Mouse (Mus musculus) forebrain, embryonic 10.5 days (tissue): ENCODE measurements around the gene Tfrc. TPM values are rescaled to one million over a fixed set of nuclear protein-coding genes. Genes with fewer than 3 reads are reported as not detected.
A peak's percentile ranks its signal among the peaks of the same experiment; 100 is the strongest.

Experiments
- DNase-seq: peaks from one replicate; pipeline ENCODE4 v3.0.0-alpha.2; 2017; ENCODE audit warnings: low spot score; ENCODE audit errors: extremely low spot score
- H3K27ac ChIP-seq: fragments of 300-500 bp; sonication (generic); 2 replicates; pipeline ENCODE4 v1.5.1; 2016; ENCODE audit warnings: mild to moderate bottlenecking
- H3K27me3 ChIP-seq: fragments of 300-500 bp; sonication (generic); 2 replicates; pipeline ENCODE4 v1.6.1; 2016; ENCODE audit warnings: mild to moderate bottlenecking; ENCODE audit not compliant: poor library complexity, severe bottlenecking
- H3K36me3 ChIP-seq: fragments of 300-500 bp; sonication (generic); replicated peaks from 2 replicates; pipeline ENCODE4 v1.6.1; 2016; ENCODE audit warnings: mild to moderate bottlenecking, moderate library complexity
- H3K4me1 ChIP-seq: fragments of 300-500 bp; sonication (generic); 2 replicates; pipeline ENCODE4 v1.6.1; 2016
- H3K4me3 ChIP-seq: fragments of 300-500 bp; sonication (generic); 2 replicates; pipeline ENCODE4 v1.5.1; 2016; ENCODE audit warnings: mild to moderate bottlenecking, moderate library complexity
- H3K9me3 ChIP-seq: fragments of 300-500 bp; sonication (generic); 2 replicates; pipeline ENCODE4 v1.6.1; 2016; ENCODE audit warnings: mild to moderate bottlenecking, moderate library complexity
- WGBS: fragments of 180-500 bp; shearing (Covaris S2); methylation state at CpG from one replicate; pipeline ENCODE4 v1.1.7; 2016; 5-methylcytosine and 5-hydroxymethylcytosine counted together
- polyA plus RNA-seq: library from polyadenylated mRNA; unstranded; fragments of >200 nt; fragmentation: Nextera tagmentation; extraction: Ambion mirVana; gene quantifications from 2 replicates; pipeline ENCODE4 v1.2.1, GENCODE M21; 2016

Gene Tfrc
- polyA plus RNA-seq, 1 experiment from 2014 or later: 72.0 TPM

- Histone ChIP-seq H3K36me3 (peaks cover 62% of the 10 kb centered on the region), H3K9me3 (no peaks in the 10 kb centered on the region), H3K4me3 (no peak overlapping the region), H3K27ac (peak overlapping the region; percentile 75; the same call in 1 of the 2 replicates), H3K27me3 (no peaks in the 10 kb centered on the region), H3K4me1 (peaks cover 41% of the 10 kb centered on the region)
- 79% methylated on average over 4 of the region's 4 CpGs for WGBS
- DNase-seq: no peak
Observed at GRCm38 (mm10) chr16:32668472-32668871, 59.8 kb downstream of the Tfrc start.

- peaks cover 65% of the 10 kb centered on the region for H3K36me3 ChIP-seq
Observed at GRCm38 (mm10) chr16:32669243-32669642, 60.5 kb downstream of the Tfrc start.

GRCm38 (mm10) chr16:32670354-32671124 is 61.8 kb downstream of the Tfrc start:
- H3K36me3 ChIP-seq: peaks cover 78% of the 10 kb centered on the region
- WGBS: 88% methylated on average over 10 of the region's 10 CpGs
- no peaks in the 10 kb centered on the region for H3K27me3 ChIP-seq
- peaks cover 28% of the 10 kb centered on the region for H3K4me1 ChIP-seq
- no peak overlapping the region for H3K4me3 ChIP-seq
- H3K27ac ChIP-seq: no peak overlapping the region
- no peak for DNase-seq
- no peaks in the 10 kb centered on the region for H3K9me3 ChIP-seq

More at GRCm38 (mm10) chr16:32669243-32669642, 60.5 kb downstream of the Tfrc start:
- 93% methylated on average over 10 of the region's 10 CpGs for WGBS
- H3K4me3 ChIP-seq: no peak overlapping the region
- H3K4me1 ChIP-seq: peaks cover 35% of the 10 kb centered on the region
- H3K27me3 ChIP-seq: no peaks in the 10 kb centered on the region
- H3K27ac ChIP-seq: no peak overlapping the region
- no peaks in the 10 kb centered on the region for H3K9me3 ChIP-seq
- no peak for DNase-seq

GRCm38 (mm10) chr16:32671206-32671887 is 62.6 kb downstream of the Tfrc start:
- WGBS: 93% methylated on average over 13 of the region's 13 CpGs
- H3K27me3 ChIP-seq: no peaks in the 10 kb centered on the region
- H3K4me1 ChIP-seq: peaks cover 20% of the 10 kb centered on the region
- peak overlapping the region; percentile 13; the same call in 1 of the 2 replicates for H3K27ac ChIP-seq
- H3K36me3 ChIP-seq: peaks cover 86% of the 10 kb centered on the region
- no peaks in the 10 kb centered on the region for H3K9me3 ChIP-seq
- no peak for DNase-seq
- no peak overlapping the region for H3K4me3 ChIP-seq

- Histone ChIP-seq H3K27ac (no peak overlapping the region), H3K27me3 (no peaks in the 10 kb centered on the region), H3K36me3 (peaks cover 94% of the 10 kb centered on the region), H3K4me1 (peaks cover 14% of the 10 kb centered on the region), H3K4me3 (no peak overlapping the region), H3K9me3 (no peaks in the 10 kb centered on the region)
- 92% methylated on average over 7 of the region's 7 CpGs for whole genome bisulfite sequencing
- DNase-seq: no peak
Observed at GRCm38 (mm10) chr16:32672250-32672649, 63.5 kb downstream of the Tfrc start.

- no peak overlapping the region for H3K4me3 ChIP-seq
- H3K36me3 ChIP-seq: peaks cover 95% of the 10 kb centered on the region
- peaks cover 7% of the 10 kb centered on the region for H3K4me1 ChIP-seq
- DNase-seq: no peak
- WGBS: 77% methylated on average over 13 of the region's 13 CpGs
- no peaks in the 10 kb centered on the region for H3K27me3 ChIP-seq
- H3K9me3 ChIP-seq: no peaks in the 10 kb centered on the region
- H3K27ac ChIP-seq: no peak overlapping the region
Observed at GRCm38 (mm10) chr16:32672861-32673560, 64.3 kb downstream of the Tfrc start.

- Histone ChIP-seq H3K9me3 (no peaks in the 10 kb centered on the region), H3K36me3 (peaks cover 100% of the 10 kb centered on the region), H3K4me3 (no peak overlapping the region), H3K27me3 (no peaks in the 10 kb centered on the region), H3K4me1 (peaks cover 3% of the 10 kb centered on the region; the same call in 1 of the 2 replicates), H3K27ac (0 out of 2 replicates have a peak overlapping the region, but pooled peaks have one; percentile 51)
- DNase-seq: no peak
- 90% methylated on average over 17 of the region's 17 CpGs for WGBS
Observed at GRCm38 (mm10) chr16:32674121-32674740, 65.5 kb downstream of the Tfrc start.

- Histone ChIP-seq H3K27ac (0 out of 2 replicates have a peak overlapping the region, but pooled peaks have one; percentile 15), H3K9me3 (no peaks in the 10 kb centered on the region), H3K36me3 (peaks cover 96% of the 10 kb centered on the region), H3K4me3 (no peak overlapping the region), H3K27me3 (no peaks in the 10 kb centered on the region), H3K4me1 (peaks cover 3% of the 10 kb centered on the region; the same call in 1 of the 2 replicates)
- no peak for DNase-seq
- WGBS: 74% methylated on average over 10 of the region's 10 CpGs
Observed at GRCm38 (mm10) chr16:32677040-32677700, 68.5 kb downstream of the Tfrc start.

GRCm38 (mm10) chr16:32677903-32678302 is 69.2 kb downstream of the Tfrc start:
- H3K4me3 ChIP-seq: no peak overlapping the region
- H3K36me3 ChIP-seq: peaks cover 93% of the 10 kb centered on the region
- H3K27ac ChIP-seq: no peak overlapping the region

GRCm38 (mm10) chr16:32678812-32679211 is 70.1 kb downstream of the Tfrc start:
- no peaks in the 10 kb centered on the region for H3K9me3 ChIP-seq
- no peak overlapping the region for H3K27ac ChIP-seq
- DNase-seq: no peak
- H3K4me3 ChIP-seq: no peak overlapping the region
- 0 out of 2 replicates have a peak, but pooled peaks cover 3% of the 10 kb centered on the region for H3K4me1 ChIP-seq
- 90% methylated on average over 14 of the region's 14 CpGs for WGBS
- no peaks in the 10 kb centered on the region for H3K27me3 ChIP-seq
- H3K36me3 ChIP-seq: peaks cover 90% of the 10 kb centered on the region

More at GRCm38 (mm10) chr16:32677903-32678302, 69.2 kb downstream of the Tfrc start:
- DNase-seq: no peak
- H3K27me3 ChIP-seq: no peaks in the 10 kb centered on the region
- 0 out of 2 replicates have a peak, but pooled peaks cover 3% of the 10 kb centered on the region for H3K4me1 ChIP-seq
- WGBS: 75% methylated on average over 14 of the region's 14 CpGs
- no peaks in the 10 kb centered on the region for H3K9me3 ChIP-seq

- Histone ChIP-seq H3K36me3 (peaks cover 79% of the 10 kb centered on the region), H3K4me1 (0 out of 2 replicates have a peak, but pooled peaks cover 3% of the 10 kb centered on the region), H3K9me3 (no peaks in the 10 kb centered on the region), H3K27me3 (no peaks in the 10 kb centered on the region), H3K27ac (no peak overlapping the region), H3K4me3 (no peak overlapping the region)
- 92% methylated on average over 16 of the region's 16 CpGs for WGBS
- no peak for DNase-seq
Observed at GRCm38 (mm10) chr16:32679976-32680375, 71.3 kb downstream of the Tfrc start.

- 0 out of 2 replicates have a peak overlapping the region, but pooled peaks have one; percentile 1 for H3K27ac ChIP-seq
- H3K27me3 ChIP-seq: no peaks in the 10 kb centered on the region
- H3K4me1 ChIP-seq: 0 out of 2 replicates have a peak, but pooled peaks cover 3% of the 10 kb centered on the region
- no peak overlapping the region for H3K4me3 ChIP-seq
- peaks cover 70% of the 10 kb centered on the region for H3K36me3 ChIP-seq
- H3K9me3 ChIP-seq: no peaks in the 10 kb centered on the region
- 93% methylated on average over 6 of the region's 6 CpGs for WGBS
- no peak for DNase-seq
Observed at GRCm38 (mm10) chr16:32680806-32681205, 72.1 kb downstream of the Tfrc start.
